Mouse (Mus musculus) thymus, postnatal 36 days (tissue): ENCODE data around the gene Gatad2b.
"Not testable (repeated sequence)": the region's sequence is repeated elsewhere in the genome, so short reads cannot be mapped to it uniquely, and the experiment has no call there.

Experiments used
- DNase-seq, 2 experiments: peaks; one replicate each; pipeline ENCODE4 v3.0.0; 2022; ENCODE audit warnings: mixed read lengths in 2 of 2

Gene Gatad2b

GRCm38 (mm10) chr3:90265932-90266741 is 26.8 kb upstream of the Gatad2b start:
- DNase-seq = peak; percentile 63 to 68

DNA sequence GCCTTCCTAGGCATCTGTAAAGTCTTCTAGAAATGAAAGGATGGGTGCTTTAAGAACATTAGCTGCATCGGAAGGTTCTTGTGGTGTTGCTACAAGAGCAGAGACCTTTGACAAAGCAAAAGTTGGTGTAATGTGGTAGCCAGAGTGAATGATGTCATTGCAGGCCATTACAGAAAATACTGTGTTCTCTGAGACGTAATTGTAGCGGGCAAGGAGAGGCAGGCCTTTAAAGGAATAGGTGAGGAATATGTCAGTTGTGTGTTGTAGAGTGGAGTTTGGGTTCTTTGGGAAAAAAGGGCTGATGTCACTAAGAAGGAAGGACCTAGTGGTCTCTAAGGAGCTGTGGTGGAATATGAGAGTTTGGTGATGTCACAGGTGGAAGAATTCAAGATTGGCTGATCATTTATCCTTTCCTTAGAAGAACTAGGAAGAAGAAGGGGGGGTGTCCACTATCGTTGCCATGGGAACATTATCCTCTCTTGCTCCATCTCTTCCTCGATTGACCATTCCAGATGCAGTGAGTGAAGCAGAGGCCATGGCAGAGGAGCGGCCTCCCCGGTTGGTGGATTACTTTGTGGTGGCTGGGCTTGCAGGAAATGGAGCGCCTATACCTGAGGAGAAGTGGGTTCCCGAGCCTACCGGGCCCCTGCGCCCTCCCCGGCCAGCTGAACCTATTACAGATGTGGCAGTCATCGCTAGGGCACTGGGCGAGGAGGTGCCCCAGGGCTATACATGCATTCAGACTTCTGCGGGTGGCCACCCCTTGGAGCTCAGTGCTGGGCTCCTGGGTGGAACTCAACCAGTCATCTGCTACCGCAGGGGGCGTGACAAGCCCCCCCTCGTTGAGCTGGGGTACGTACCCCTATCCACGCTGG is 25.8 kb upstream of the Gatad2b start:
- DNase-seq = peak; percentile 31 to 58

DNA sequence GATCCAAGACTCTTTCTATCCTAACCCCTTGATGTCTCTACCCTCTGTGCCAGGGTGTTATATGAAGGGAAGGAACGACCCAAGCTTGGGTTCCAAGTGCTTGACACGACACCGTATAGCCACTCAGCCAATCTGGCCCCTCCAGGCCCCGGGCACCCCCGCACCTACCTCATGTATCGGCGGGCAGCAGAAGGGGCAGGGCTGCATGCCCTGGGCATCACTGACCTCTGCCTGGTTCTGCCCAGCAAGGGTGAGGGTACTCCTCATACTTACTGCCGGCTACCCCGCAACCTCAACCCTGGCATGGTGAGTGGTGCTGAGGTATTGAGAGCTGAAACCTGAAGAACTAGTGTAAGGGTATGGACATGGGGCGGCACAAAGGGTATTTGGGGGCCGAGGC is 24.8 kb upstream of the Gatad2b start:
- peak in 1 of 2 experiments; percentile 27 for DNase-seq

- DNase-seq = no peak
These were observed 24.0 kb upstream of the Gatad2b start for GRCm38 (mm10) chr3:90268971-90269370.

- no peak for DNase-seq
These were observed 22.2 kb upstream of the Gatad2b start for GRCm38 (mm10) chr3:90270784-90271183.

- no peak for DNase-seq
These were observed 20.8 kb upstream of the Gatad2b start for GRCm38 (mm10) chr3:90272170-90272569.

GRCm38 (mm10) chr3:90273855-90274254 is 19.1 kb upstream of the Gatad2b start:
- DNase-seq = no peak

- DNase-seq = no peak
These were observed 17.7 kb upstream of the Gatad2b start for GRCm38 (mm10) chr3:90275286-90275685.

- DNase-seq = no peak
These were observed 16.1 kb upstream of the Gatad2b start for GRCm38 (mm10) chr3:90276858-90277257.

DNA sequence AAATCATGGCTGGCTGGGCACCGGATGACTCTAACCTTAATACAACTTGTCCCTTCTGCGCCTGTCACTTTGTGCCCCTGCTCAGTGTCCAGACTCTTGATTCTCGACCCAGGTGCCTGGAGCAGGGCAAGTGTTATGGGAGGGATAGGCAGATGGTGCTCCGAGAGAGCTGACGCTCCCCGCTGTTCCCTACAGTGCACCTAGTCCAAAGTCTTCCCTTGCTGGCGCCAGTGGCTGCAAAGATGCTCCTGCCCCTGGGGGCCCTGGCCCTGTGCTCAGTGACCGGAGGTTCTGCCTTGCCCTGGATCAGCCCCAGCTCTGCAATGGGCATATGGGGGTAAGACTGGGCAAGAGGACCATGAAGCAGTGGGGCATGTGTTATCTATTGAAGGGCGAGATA is 15.2 kb upstream of the Gatad2b start:
- no peak for DNase-seq

GRCm38 (mm10) chr3:90278211-90278610 is 14.8 kb upstream of the Gatad2b start:
- DNase-seq = no peak

GRCm38 (mm10) chr3:90279216-90279615 is 13.8 kb upstream of the Gatad2b start:
- no peak for DNase-seq

DNA sequence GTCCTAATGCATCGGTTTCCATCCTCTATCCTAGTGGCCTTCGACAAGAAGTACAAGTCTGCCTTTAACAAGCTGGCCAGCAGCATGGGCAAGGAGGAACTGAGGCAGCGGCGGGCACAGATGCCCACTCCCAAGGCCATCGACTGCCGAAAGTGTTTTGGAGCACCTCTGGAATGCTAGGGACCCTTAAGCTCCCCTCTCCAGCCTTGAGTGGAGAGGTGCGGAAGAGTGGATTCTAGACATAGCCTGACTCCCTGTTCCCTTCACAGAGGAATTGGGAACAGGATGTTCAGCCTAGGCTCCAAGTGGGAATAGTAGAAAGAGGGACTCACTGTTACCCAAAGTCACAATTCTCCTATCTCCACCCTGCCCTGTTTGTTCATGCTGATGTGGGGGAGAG is 13.2 kb upstream of the Gatad2b start:
- no peak for DNase-seq

GRCm38 (mm10) chr3:90280708-90281107 is 12.3 kb upstream of the Gatad2b start:
- DNase-seq = no peak

DNA sequence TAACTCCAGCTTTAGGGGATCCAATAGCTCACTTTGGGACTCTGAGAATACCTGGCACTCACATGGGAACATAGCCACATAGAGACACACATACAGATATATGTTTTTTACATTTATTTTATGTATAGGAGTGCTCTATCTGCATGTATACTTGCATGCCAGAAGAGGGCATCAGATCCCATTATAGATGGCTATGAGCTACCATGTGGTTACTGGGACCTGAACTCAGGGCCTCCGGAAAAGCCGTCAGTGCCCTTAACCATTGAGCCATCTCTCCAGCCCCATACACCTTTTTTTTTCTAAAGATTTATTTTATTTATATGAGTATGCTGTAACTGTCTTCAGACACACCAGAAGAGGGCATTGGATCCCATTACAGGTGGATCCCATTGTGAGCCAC is 8.8 kb upstream of the Gatad2b start:
- no peak for DNase-seq

DNA sequence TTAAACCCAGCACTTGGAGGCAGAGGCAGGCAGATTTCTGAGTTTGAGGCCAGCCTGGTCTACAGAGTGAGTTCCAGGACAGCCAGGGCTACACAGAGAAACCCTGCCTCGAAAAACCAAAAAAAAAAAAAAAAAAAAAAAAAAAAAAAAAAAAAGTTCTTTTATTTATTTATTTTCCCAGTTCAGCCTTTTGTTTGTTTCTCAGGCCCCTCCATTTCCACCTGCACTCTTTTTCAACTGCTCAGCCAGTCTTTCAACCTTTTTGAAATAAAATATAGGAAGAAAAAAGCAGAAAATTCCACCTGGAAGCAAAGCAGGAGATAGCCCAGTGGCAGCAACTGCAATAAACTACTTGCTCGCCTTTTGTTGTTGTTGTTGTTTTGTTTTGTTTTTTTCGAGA is 3.6 kb upstream of the Gatad2b start:
- not testable (repeated sequence) for DNase-seq

DNA sequence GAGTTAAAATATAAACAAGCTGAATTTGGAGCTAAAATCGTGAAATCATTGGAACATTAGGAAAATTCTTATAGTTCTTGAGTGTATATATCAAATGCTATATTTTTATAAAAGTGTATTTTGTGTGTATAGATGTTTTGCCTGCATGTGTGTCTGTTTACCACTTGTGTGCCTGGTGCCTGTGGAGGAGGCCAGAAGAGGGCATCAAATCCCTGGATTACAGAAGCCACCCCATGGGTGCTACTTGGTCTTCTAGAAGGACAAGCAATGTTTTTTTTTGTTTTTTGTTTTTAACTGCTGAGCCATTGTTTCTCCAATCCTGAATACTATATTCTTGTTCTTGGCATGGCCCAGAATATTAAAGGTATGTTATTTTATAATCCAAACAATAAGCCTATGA is 2.4 kb upstream of the Gatad2b start:
- DNase-seq = no peak

DNA sequence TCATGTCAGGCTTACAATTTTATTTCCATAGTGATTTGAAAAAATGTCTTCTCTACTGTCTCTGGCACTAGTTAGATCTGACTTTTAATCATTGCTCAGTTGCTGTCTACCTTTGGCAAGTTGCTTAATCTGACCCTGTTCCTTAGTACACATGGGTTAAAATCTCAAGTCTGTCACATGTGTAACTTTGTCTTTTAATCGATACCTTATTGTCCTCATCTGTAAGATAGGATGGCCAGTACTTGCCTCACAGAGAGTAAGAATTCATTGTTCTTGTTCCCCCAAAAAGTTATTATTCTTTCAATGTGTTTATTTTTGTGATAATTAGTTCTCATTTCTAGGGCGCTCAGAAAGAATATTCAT is 1.0 kb upstream of the Gatad2b start:
- no peak for DNase-seq

DNA sequence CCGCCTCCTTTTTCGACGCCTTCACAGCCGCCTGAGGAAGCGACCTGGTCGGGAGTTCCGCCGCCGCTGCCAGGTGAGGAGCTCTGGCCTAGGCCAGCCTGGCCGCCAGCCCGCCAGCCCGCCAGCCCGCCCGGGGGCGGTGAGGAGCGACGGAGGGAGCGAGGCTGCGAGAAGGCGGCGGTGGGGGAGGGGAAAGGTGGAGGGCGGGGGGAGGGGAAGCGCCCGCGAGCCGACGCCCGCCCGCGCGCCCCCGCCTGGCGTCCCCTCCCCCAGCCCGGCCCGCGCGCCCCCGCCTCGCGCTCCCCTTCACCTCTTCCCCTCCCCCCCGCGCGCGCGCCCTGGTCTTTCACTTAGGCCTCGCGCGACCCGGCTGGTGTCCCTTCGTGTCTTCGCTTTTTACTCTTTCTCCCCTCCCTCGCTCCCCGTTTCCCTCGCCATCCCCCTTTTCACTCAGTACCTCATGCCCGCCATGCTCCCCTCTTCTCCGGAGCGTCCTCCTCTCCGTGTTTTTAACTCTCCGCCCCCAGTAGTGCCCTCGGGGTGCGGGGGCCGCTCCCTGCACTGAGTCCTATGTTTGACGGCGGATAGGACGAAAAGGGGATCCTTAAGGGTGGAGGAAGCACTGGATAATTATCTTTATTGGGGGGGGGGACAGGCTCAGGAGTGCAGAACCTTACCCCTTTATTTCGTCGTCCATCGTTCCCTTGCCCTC is 530 bp downstream of the Gatad2b start:
- peak; percentile 78 to 84 for DNase-seq

DNA sequence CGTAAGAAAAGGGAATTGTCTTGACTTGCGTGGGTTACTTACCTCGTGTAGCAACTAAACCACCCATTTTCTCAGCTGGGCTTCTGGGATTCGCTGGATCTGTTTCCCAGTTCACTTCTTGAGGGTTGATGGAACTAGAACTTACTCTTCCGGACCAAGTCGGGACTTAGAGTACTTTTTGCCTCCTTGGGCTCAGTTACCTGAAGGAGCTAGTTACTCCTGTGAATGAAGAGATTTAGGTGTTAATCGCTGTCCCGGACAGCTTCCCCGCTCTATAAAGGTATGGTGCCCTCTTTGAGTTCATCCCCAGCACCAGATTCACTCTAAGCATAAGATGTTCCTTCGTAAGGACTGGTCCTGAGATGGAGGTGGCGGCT is 1.1 kb downstream of the Gatad2b start:
- no peak for DNase-seq

DNA sequence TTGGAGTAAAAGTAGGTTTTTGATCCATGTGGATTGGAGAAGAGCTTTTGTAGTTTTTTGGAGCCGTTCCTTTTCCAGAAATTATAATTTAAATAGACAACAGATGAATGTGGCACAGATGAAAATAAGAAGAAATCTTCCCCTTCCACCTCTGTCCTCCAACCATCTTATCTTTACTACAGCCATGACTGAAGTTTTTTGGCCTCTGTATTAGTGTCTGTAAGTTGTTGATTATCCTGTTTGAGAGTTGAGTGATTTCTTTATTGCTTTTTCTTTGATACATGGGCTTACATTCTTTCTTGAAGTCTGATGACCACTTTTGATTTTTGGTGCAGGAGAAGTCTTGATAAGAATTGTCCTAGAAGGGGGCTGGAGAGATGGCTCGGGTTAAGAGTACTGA is 1.7 kb downstream of the Gatad2b start:
- no peak for DNase-seq

GRCm38 (mm10) chr3:90305801-90306200 is 12.8 kb downstream of the Gatad2b start:
- no peak for DNase-seq

DNA sequence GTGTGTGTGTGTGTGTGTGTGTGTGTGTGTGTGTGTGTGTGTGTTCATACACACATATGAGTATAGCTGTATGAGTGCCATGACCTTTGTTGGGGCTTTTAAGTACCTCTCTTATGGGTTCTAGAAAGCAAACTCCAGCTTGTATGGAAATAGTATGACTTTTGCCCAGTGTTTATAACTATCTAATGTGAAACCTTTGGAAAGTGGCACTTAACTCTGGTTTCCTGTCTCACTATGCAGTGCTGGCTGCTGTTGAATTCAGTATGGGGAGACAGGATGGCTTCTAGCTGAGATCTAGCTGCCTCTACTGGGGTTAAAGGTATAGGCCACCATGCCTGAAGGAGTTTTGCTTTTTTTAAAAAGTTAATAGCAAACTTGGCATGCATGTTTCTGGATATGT is 16.6 kb downstream of the Gatad2b start:
- DNase-seq = no peak

DNA sequence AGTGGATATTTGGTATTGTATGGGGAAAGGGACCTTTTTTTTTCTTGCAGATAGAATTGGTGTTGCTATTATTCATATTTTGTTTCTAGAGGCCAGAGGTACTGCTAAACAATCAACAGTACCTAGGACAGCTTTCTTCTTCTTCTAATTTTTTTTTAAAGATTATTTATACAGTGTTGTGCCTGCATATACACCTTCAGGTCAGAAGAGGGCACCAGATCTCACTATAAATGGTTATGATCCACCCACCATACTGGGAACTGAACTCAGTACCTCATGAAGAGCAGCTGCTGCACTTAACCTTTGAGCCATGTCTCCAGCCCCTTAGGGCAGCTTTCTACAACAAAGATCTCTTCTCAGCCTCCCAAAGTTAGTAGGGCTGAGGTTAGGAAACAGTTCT is 20.4 kb downstream of the Gatad2b start:
- no peak for DNase-seq
